Mouse (Mus musculus): ENCODE data around the gene Rundc3a. TPM values are rescaled to one million over a fixed set of nuclear protein-coding genes. Genes with fewer than 3 reads are reported as not detected.
A peak's percentile ranks its signal among the peaks of the same experiment; 100 is the strongest.
"Not testable (repeated sequence)": the region's sequence is repeated elsewhere in the genome, so short reads cannot be mapped to it uniquely, and the experiment has no call there.

Gene Rundc3a
- total RNA-seq, 2 experiments from 2014 or later = not detected

DNA sequence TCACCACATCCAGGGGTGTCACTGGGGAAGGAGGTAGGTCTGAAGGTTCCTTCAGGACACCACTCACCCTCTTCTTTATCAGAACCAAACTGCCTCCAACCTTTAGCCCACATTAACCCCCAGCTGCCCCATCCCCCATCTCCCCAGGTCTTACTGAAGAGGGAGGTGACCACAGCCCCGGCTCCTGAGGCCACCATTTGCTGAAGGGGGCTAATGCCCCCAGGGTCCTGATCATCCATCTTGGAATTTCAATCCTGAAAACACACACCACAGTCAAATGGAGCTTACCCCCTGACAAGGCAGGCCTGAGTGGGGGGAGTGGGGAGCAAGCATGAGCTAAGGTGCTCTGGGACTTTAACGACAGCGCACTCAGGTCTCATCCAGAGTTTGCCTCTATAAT is 13.2 kb downstream of the Rundc3a start:
- no peak for ATAC-seq (replicated peaks; ENCODE audit: low FRiP score, low TSS enrichment, poor library complexity, severe bottlenecking)

DNA sequence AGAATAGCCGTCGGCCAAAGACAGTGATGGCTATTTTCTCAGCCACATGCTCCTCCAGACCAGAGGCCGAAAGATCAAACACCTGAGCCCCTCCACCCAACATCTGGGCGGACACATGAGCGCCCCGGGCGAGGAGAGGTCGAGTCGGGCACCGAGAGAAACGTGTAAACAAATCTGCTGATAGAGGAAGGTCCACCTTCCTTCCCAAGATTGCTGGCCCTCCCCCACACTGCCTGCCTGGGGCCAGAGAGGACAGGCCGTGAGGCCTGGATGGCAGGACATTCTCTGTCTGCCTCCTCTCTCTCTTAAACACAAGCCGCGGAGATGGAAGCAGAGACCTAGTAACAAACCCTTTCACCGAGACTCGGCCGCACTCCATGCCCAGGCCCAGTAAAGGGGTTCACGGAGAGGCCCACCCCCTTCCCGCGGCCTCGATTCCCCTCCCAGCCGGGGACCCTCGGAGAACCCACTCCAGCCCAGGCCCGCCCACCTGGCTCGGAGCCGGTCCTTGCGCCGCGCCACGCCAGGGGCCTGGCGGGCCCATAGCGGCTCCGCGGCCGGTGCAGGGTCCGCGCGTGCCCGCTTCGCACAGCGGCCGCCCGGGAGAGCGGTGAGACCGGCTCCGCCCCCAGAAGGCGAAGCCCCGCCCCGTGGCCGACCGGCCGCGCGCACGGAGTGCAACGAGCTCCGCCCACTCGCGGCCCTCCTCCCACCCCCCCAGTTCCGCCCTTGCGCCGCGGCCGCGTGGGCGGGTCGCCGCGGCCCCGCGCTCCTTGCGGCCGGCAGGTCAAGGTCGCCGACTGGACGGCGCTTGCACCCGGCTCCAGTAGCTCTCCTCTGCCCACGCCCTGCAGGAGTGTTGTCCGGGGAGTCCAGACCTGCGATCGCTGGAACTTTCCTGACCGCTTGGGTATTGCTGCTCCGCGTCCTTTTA is 14.0 kb downstream of the Rundc3a start:
- peak; percentile 20 for ATAC-seq (replicated peaks; ENCODE audit: low FRiP score, low TSS enrichment, poor library complexity, severe bottlenecking)

DNA sequence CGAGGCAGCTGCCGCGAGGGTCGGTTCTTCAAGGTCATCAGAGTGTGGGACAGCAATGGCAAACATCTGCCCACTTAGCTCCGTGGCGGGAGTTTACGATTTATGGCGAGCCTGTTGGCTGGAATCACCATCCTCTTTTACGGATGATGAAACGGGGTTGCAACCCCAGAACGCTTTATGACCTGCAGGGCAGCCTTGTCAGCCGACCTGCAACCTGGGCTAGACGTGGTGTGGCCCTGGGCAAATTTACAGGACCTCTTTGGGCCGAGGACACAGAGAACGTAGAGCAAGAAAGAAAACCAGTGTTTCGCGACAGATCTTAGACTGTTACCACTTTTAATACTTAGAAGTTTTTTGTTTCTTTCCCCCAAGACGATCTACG is 14.6 kb downstream of the Rundc3a start, which contains the start of gene Slc25a39:
TSS of gene Slc25a39 (minus strand) at position 113 of the 382 bp plus-strand sequence.
- peak; percentile 26 for ATAC-seq (replicated peaks; ENCODE audit: low FRiP score, low TSS enrichment, poor library complexity, severe bottlenecking)

DNA sequence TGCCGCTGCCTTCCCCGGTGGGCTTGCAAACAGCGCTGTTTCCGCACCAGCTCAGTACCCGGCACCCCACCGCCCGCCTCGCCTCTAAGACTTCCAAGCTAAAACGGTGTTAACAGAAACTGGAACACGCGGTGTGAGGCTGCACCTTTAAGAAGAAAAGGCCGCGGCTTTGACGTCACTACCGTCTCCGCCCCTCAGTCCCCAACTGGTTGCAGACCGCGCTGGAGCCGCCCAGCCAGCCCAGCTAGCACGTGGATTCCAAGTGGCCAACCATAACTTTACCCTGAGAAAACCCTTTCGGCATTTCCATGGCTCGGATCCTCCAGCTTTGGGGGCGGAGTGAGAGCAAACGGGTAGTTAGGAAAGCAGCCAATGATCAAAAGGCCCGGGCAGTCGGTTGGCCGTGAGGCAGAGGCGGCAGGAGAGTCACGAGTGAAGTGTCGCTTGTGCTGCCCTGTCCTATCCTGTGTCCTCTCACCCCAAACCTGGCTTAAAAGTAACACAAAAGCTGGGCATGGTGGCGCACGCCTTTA is 15.2 kb downstream of the Rundc3a start:
- peak; percentile 88 for ATAC-seq (replicated peaks; ENCODE audit: low FRiP score, low TSS enrichment, poor library complexity, severe bottlenecking)

DNA sequence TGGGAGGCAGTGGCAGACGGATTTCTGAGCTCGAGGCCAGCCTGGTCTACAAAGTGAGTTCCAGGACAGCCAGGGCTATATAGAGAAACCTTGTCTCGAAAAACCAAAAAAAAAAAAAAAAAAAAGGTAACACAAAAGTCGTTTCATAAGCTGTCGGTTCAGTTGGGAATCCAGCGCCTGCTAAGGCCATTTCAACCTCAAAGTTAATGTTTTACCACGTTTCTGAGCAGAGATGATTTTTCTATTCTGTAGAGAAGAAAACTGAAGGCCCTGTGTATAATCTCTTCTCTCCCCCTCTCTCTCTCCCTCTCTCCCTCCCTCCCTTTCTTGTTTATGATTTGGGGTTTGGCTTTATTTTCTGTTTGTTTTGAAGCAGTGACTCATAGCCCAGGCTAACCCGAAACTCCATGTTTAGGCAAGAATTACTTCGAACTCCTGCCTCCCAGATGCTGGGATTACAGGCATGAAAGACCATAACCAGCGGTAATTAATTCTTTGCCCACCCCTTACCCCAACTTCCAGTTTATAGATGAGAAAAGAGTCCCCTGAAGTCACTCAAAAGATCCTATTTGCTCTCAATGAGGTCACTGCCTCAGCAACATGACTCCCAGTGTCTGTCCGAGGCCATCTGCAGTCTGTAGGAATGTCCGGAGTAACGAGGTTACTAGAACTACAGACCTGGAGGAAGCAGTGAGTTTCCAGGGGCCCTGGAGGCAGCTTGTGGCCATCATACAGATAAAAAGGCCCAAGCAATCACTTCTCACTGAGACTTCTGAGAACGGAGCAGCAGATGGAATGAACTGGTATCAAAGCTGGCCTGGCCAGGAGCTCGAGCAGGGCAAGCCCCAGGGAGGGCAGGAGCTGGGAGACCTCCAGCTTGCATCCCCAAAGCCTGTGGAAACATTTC is 15.9 kb downstream of the Rundc3a start:
- ATAC-seq (replicated peaks; ENCODE audit: low FRiP score, low TSS enrichment, poor library complexity, severe bottlenecking) = no peak

DNA sequence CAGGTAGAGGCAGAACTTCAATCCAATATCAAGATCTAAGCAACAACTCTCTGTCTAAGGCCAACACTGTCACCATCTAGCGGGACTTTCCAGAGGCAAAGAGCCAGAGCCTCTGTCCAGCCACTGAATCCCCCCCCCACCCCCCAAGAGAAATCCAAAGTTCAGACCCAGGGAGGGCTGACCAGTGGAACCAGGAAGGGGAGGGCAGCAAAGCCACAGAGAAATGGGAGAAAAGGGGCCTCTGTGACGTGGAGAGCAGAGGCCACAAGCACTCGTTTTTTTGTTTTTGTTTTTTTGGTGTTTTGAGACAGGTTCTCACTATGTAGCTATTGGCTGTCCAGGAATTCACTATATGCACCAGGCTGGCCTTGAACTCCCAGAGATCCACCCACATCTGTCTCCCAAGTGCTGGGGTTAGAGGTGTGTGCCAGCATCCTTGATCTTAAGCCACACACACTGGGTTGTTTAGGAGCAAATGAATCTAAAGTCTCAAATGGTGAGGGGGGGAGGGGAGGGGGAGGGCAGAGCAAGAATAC is 16.7 kb downstream of the Rundc3a start:
- ATAC-seq (replicated peaks; ENCODE audit: low FRiP score, low TSS enrichment, poor library complexity, severe bottlenecking) = no peak

DNA sequence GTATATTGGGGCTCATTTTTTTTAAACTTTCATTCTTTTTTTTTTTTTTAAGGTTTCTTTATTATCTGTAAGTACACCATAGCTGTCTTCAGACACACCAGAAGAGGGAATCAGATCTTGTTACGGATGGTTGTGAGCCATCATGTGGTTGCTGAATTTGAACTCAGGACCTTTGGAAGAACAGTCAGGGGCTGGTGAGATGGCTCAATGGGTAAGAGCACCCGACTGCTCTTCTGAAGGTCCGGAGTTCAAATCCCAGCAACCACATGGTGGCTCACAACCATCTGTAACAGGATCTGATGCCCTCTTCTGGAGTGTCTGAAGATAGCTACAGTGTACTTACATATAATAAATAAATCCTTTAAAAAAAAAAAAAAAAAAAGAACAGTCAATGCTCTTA is 17.1 kb downstream of the Rundc3a start:
- ATAC-seq (replicated peaks; ENCODE audit: low FRiP score, low TSS enrichment, poor library complexity, severe bottlenecking) = not testable (repeated sequence)

DNA sequence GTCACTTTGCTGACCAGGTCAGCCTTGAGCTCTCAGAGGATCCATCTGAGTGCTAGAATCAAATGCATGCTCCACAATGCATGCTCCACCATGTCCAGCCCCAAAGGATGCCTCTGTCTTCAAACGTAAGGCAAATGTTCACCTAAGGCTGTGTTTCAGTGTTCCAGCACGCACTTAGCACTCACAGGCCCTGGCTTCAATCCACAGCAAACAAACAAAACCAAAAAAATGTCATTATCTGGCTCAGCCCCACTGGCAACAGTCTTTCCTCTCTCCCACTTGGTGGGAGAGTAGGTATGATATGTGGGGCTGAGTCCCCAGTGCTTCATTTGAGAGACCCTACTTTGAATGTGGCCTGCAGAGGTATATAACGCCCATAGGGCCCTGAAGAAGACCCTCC is 17.9 kb downstream of the Rundc3a start:
- ATAC-seq (replicated peaks; ENCODE audit: low FRiP score, low TSS enrichment, poor library complexity, severe bottlenecking) = no peak

DNA sequence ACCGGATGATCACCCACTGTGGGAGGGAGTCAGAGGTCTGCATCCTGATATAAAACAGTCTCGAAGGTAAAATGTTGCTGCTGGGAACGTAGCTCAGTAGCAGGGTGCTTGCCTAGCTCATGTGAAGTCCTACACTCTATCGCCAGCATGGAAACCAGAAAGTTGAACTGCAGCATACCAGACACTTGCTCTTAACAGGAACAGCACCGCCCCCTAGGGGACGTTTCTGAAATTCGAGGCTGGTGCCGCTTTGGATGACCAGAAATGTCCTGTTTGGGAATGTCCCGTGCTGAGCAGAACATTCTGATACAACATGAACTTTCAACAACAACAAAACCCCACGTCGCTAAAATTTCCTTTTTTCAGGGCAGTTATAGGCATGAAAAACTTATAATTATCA is 18.5 kb downstream of the Rundc3a start:
- ATAC-seq (replicated peaks; ENCODE audit: low FRiP score, low TSS enrichment, poor library complexity, severe bottlenecking) = peak; percentile 21; the same call in 1 of the 2 replicates

DNA sequence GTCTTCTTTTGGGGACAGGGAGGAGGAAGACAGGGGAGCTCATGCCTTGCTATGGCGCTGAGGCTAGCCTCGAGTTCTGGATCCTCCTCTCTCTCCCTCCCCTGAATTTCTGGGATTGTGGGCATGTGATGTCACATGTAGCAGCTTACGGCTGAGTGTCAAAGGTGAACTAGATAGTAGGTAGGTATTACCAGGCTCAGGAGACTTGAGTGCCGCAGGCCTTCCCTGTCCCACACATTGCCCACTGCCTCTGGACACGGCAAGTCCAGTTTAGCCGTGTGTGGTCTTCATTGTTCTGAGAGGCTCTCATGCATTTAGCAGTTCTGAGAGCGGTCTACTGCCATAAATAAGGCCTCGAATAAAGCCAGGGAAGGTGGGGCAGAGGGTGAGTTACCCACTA is 19.9 kb downstream of the Rundc3a start:
- no peak for ATAC-seq (replicated peaks; ENCODE audit: low FRiP score, low TSS enrichment, poor library complexity, severe bottlenecking)

DNA sequence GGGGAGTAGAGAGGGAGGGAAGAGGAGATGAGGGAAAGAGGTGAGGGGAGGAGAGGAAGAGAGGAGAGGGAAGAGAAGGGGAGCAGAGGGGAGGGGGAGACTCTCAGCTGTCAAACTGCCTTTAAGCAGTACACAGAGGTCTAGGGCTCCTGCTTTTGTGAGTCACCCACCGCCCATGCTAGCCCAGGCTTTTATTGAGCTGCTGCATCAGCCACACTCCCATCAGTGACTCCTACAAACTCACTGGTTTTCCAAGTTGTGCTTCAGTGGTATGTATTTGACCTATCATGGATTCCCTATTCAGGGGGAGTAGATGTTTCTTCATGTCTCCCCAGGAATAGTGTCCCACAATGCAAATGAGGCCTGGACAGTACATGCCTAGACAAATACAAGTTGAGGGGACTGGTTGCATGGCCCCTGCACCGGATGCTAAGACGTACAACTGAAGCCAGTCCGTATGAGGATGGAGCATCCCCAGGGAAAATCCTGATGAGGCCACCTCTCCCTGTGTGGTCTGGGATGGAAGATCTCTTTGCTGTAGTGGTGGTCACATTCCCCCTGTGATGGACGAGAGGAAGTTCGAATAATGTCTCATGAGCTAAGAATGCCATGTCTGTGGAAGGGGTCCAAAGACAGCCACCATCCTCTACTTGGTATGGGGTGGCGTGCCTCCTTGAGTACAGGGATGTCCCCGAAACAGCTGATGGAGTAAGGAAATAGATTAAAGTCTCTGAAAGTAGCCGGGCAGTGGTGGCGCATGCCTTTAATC is 22.0 kb downstream of the Rundc3a start:
- ATAC-seq (replicated peaks; ENCODE audit: low FRiP score, low TSS enrichment, poor library complexity, severe bottlenecking) = no peak

DNA sequence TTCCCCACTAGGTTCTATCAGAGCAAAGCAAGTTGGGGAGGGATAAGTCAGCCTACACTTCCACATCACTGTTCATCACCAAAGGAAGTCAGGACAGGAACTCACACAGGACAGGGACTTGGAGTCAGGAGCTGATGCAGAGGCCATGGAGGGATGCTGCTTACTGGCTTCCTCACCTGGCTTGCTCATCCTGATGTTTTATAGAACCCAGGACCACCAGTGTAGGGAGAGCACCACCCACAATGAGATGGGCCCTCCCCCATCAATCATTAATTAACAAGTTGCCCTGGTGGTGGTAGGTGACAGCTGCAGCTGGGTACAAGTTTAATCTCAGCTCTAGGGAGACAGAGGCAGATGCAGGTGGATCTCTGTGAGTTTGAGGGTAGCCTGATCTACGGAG is 24.0 kb downstream of the Rundc3a start:
- no peak for ATAC-seq (replicated peaks; ENCODE audit: low FRiP score, low TSS enrichment, poor library complexity, severe bottlenecking)

DNA sequence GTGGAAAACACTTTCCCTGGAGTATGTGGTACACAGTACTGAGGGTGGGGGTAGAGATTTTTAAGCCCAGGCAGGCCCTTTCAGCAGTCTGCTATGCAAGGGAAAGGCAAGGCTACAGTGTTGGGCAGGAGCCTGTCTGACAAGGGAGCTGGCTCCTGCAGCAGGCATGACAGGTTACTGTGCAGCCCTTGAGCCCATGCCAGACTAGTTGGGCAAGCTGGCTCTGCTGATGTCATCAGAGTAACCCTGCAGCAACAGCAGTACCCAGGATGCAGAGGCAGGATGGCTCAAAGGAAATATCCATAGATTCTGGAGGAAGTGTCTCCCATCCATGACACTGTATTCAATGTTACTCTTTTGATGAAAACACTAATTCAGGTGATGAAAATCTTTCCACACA is 25.7 kb downstream of the Rundc3a start:
- no peak for ATAC-seq (replicated peaks; ENCODE audit: low FRiP score, low TSS enrichment, poor library complexity, severe bottlenecking)

DNA sequence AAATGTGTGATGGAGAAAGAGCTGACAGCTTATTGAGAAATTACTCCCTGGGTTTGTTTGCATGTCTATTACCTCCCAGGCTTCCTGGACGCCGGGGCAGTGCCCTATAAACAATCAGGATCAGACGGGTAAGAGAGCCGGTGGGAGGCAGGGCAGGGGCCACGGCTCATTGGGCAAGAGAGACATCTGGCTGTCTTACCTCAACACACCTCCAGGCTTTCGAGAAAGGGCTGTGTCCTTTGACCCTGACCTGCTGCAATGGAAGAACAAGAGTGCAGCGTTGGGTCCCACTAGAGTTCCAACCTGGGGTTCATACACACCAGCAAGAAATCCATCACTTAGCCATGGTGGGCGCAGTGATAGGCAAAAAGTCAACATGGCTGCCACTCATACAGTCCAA is 28.4 kb downstream of the Rundc3a start:
- ATAC-seq (replicated peaks; ENCODE audit: low FRiP score, low TSS enrichment, poor library complexity, severe bottlenecking) = no peak

DNA sequence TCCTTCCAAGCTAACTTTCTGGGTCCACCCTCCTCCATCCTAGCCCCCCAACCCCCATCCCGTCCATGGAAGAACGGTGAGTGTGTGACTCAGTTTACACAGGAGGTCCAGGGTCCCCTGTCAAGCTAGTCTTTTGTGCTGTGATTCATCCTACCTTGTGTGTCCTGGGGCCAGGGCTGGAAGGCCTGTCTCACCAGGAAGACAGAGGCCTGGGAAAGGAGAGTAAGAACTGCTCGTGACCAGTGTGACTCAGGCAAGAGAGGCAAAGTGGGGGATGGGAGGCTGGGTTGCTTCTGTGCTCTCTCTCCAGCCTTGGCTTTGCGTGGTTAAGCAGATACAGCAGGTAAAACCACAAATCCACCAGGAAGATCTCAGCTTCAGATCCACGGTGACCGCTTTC is 31.5 kb downstream of the Rundc3a start:
- no peak for ATAC-seq (replicated peaks; ENCODE audit: low FRiP score, low TSS enrichment, poor library complexity, severe bottlenecking)

DNA sequence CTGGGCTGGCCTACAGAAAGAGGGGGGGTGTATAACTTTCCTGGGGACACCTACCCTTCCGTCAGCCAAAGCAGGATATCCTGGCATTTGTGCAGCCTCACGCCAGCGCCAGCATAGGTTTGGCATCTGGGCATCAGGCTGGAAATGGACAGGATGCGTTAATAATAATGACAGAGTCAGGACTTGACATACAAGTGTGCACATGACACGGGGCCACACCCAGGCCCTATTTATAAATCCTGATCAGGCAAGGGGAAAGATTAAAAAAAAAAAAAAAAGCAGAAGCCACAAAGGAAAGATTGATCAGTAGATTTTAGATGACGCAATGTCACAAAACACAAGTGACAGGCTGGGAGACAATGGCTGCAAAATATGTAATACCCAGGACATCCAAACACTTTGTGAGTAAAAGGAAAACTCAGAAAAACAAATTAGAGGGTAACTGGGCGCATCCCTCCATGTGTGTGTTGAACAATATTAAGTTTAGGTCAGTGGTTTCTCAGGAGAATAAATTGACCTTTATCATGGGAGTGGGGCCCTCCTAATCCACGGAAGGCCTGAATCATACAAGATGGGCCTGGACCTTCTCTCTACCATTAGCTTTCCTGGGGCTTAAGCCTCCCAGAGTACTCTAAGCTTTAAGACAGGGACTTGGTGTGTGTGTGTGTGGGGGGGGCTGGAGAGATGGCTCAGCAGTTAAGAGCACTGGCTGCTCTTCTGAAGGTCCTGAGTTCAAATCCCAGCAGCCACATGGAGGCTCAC is 32.5 kb downstream of the Rundc3a start:
- ATAC-seq (replicated peaks; ENCODE audit: low FRiP score, low TSS enrichment, poor library complexity, severe bottlenecking) = no peak

DNA sequence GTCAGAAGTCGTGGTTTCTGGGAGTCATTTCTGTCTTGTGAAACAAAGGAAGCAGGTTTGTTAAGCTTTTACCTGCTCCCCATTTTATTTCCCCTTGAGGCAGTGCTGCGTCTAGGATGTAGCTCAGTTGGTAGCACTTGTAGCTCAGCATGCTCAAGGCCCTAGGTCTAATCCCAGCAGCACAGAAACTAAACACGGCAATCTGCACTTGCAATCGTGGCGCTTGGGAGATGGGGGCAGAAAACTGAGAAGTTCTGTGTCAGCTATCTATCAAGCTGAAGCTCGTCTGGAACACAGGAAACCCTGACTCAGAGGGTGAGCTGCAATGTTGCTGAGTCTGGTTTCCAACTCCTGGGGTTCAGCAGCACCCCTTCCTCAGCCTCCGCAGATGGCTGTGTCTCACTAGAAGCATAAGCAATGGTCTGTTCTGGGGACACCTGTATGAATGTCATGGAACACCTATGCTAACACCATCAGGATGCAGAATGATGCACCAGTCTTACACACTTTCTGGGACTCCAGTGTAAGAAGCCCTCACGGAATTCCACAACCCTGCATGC is 35.9 kb downstream of the Rundc3a start:
- no peak for ATAC-seq (replicated peaks; ENCODE audit: low FRiP score, low TSS enrichment, poor library complexity, severe bottlenecking)

DNA sequence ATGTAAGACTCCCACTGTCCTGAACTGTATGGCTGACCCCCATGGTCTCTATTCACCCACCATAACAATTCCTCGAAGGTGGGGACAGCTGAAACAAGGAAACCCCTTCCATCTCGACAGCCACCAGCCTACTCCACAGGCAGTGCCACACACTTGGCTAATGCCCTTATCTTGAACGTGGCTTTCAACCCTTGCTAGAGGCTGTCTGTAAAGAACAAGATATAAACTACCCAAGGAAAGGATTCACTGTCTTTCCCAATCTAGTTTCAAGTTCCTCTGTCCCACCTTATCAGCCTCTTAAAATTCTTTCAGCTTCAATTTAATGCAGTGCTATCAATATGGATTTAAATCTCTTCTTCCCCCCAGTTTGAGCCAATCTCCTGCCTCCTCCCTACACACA is 36.3 kb downstream of the Rundc3a start:
- peak; percentile 62 for ATAC-seq (replicated peaks; ENCODE audit: low FRiP score, low TSS enrichment, poor library complexity, severe bottlenecking)

Data from megakaryocyte-erythroid progenitor cell, adult 5-6 weeks (primary cell).